Mouse (Mus musculus): ENCODE results near the gene Trappc2l. TPM values are rescaled to one million over a fixed set of nuclear protein-coding genes. Genes with fewer than 3 reads are reported as not detected.
A peak's percentile ranks its signal among the peaks of the same experiment; 100 is the strongest.
"Not testable (repeated sequence)": the region's sequence is repeated elsewhere in the genome, so short reads cannot be mapped to it uniquely, and the experiment has no call there.

The Trappc2l gene
- 10 to 100 TPM; 82.1 to 82.7 TPM for total RNA-seq (2021)
- long read RNA-seq, transcript Trappc2l-201 (5 exons, 1,659 nt) = major isoform, 67 of 76 reads
- long read RNA-seq, partial matches to known transcripts = 5 of 76 reads
- long read RNA-seq, other reads (novel, unspliced or antisense) = 4 of 76 reads

- peak; percentile 93 to 96 for DNase-seq (ENCODE audit: low spot score in 2 of 2)
These were observed at the start of gene Trappc2l, which contains the start of gene Galns for GRCm38 (mm10) chr8:122611295-122612133. Gene Trappc2l, plus strand, starts transcription at chr8:122611640. Gene Galns, minus strand, starts transcription at chr8:122611463.

GRCm38 (mm10) chr8:122564363-122565352 lies 46.8 kb upstream of the Trappc2l start:
- DNase-seq (ENCODE audit: low spot score in 2 of 2) = no peak

GRCm38 (mm10) chr8:122566766-122567165 lies 44.7 kb upstream of the Trappc2l start:
- no peak for DNase-seq (ENCODE audit: low spot score in 2 of 2)

GRCm38 (mm10) chr8:122567361-122568108 lies 43.9 kb upstream of the Trappc2l start, which contains the start of gene Cdt1:
Gene Cdt1, plus strand, starts transcription at chr8:122568015.
- DNase-seq (ENCODE audit: low spot score in 2 of 2) = peak; percentile 92 to 96

- no peak for DNase-seq (ENCODE audit: low spot score in 2 of 2)
These were observed 43.3 kb upstream of the Trappc2l start for GRCm38 (mm10) chr8:122568109-122568504.

- DNase-seq (ENCODE audit: low spot score in 2 of 2) = no peak
These were observed 42.5 kb upstream of the Trappc2l start for GRCm38 (mm10) chr8:122568881-122569309.

- no peak for DNase-seq (ENCODE audit: low spot score in 2 of 2)
These were observed 42.1 kb upstream of the Trappc2l start for GRCm38 (mm10) chr8:122569329-122569728.

GRCm38 (mm10) chr8:122569996-122570395 lies 41.4 kb upstream of the Trappc2l start:
- no peak for DNase-seq (ENCODE audit: low spot score in 2 of 2)

- no peak for DNase-seq (ENCODE audit: low spot score in 2 of 2)
These were observed 40.3 kb upstream of the Trappc2l start for GRCm38 (mm10) chr8:122571153-122571552.

- DNase-seq (ENCODE audit: low spot score in 2 of 2) = no peak
These were observed 39.6 kb upstream of the Trappc2l start for GRCm38 (mm10) chr8:122571750-122572267.

- no peak for DNase-seq (ENCODE audit: low spot score in 2 of 2)
These were observed 38.7 kb upstream of the Trappc2l start for GRCm38 (mm10) chr8:122572751-122573150.

GRCm38 (mm10) chr8:122573176-122573575 lies 38.3 kb upstream of the Trappc2l start:
- not testable (repeated sequence) for DNase-seq (ENCODE audit: low spot score in 2 of 2)

GRCm38 (mm10) chr8:122573577-122573976 lies 37.9 kb upstream of the Trappc2l start:
- DNase-seq (ENCODE audit: low spot score in 2 of 2) = no peak

- DNase-seq (ENCODE audit: low spot score in 2 of 2) = no peak
These were observed 37.2 kb upstream of the Trappc2l start for GRCm38 (mm10) chr8:122574264-122574663.

GRCm38 (mm10) chr8:122574667-122575251 lies 36.7 kb upstream of the Trappc2l start:
- no peak for DNase-seq (ENCODE audit: low spot score in 2 of 2)

GRCm38 (mm10) chr8:122575286-122575685 lies 36.2 kb upstream of the Trappc2l start:
- DNase-seq (ENCODE audit: low spot score in 2 of 2) = no peak

GRCm38 (mm10) chr8:122575735-122576647 lies 35.4 kb upstream of the Trappc2l start:
- DNase-seq (ENCODE audit: low spot score in 2 of 2) = no peak

- peak; percentile 94 to 95 for DNase-seq (ENCODE audit: low spot score in 2 of 2)
These were observed 34.8 kb upstream of the Trappc2l start, which contains the start of gene Aprt for GRCm38 (mm10) chr8:122576648-122577022. Gene Aprt, minus strand, starts transcription at chr8:122576909.

- no peak for DNase-seq (ENCODE audit: low spot score in 2 of 2)
These were observed 34.3 kb upstream of the Trappc2l start for GRCm38 (mm10) chr8:122577116-122577515.

All from layer of hippocampus, adult 18-20 months (tissue).